Mouse (Mus musculus) MEL (cell line): ENCODE measurements at regions not wholly inside any gene's neighbourhood (a gene's known extent, or its start where the extent isn't known, plus 50 kb on each side); places are given as distances from the start of the nearest gene placed in this dataset.

Experiments
- DNase-seq: peaks from one replicate; pipeline ENCODE4 v3.0.0; 2011; ENCODE audit warnings: low read depth, low spot score
- H3K27ac ChIP-seq: 2 replicates; pipeline ENCODE4 v1.5.1; 2012; ENCODE audit warnings: low read depth, mild to moderate bottlenecking, control low read depth, low read length, moderate library complexity; ENCODE audit not compliant: control insufficient read depth
- H3K27me3 ChIP-seq, 2 experiments: fragments of 150-350 bp in 1 of 2; sonication (generic) in 1 of 2; 2 replicates each; pipeline ENCODE4 v1.6.1; 2012; ENCODE audit warnings: low read length in 2 of 2, mild to moderate bottlenecking in 2 of 2, improper control_type of control experiment in 1 of 2, moderate library complexity in 1 of 2; ENCODE audit not compliant: insufficient read depth in 2 of 2, control insufficient read depth in 1 of 2
- H3K36me3 ChIP-seq, 2 experiments: 2 replicates each; pipeline ENCODE4 v1.6.1; 2012 to 2014; ENCODE audit warnings: low read length in 2 of 2, improper control_type of control experiment in 1 of 2, inconsistent platforms in 1 of 2, mild to moderate bottlenecking in 1 of 2; ENCODE audit not compliant: insufficient read depth in 2 of 2, control insufficient read depth in 1 of 2
- H3K4me1 ChIP-seq, 2 experiments: fragments of 150-350 bp in 1 of 2; sonication (generic) in 1 of 2; 2 replicates each; pipeline ENCODE4 v1.6.1; 2012; ENCODE audit warnings: low read length in 2 of 2, improper control_type of control experiment in 1 of 2, mild to moderate bottlenecking in 1 of 2; ENCODE audit not compliant: insufficient read depth in 2 of 2, control insufficient read depth in 1 of 2
- H3K4me3 ChIP-seq, 2 experiments: fragments of 150-350 bp in 1 of 2; sonication (generic) in 1 of 2; 2 replicates each; pipeline ENCODE4 v1.5.1; 2012; ENCODE audit warnings: low read depth in 2 of 2, low read length in 2 of 2, mild to moderate bottlenecking in 2 of 2, moderate library complexity in 2 of 2, control low read depth in 1 of 2, improper control_type of control experiment in 1 of 2; ENCODE audit not compliant: control insufficient read depth in 1 of 2, insufficient read depth in 1 of 2
- H3K79me2 ChIP-seq: 2 replicates; pipeline ENCODE4 v1.6.1; 2012; ENCODE audit warnings: mild to moderate bottlenecking, low read length, moderate library complexity; ENCODE audit not compliant: control insufficient read depth, poor library complexity, insufficient read depth
- H3K9ac ChIP-seq: 2 replicates; pipeline ENCODE4 v1.6.1; 2012; ENCODE audit warnings: low read depth, mild to moderate bottlenecking, control low read depth, low read length, moderate library complexity; ENCODE audit not compliant: control insufficient read depth, poor library complexity, severe bottlenecking
- H3K9me3 ChIP-seq: fragments of 150-350 bp; sonication (generic); replicated peaks from 2 replicates; pipeline ENCODE4 v1.6.1; 2012; ENCODE audit warnings: mild to moderate bottlenecking, low read length, improper control_type of control experiment, moderate library complexity; ENCODE audit not compliant: insufficient read depth
- CHD1 ChIP-seq: IDR thresholded peaks from 2 replicates; pipeline ENCODE4 v1.6.1; 2012; ENCODE audit warnings: low read depth, mild to moderate bottlenecking, inconsistent platforms, low read length, improper control_type of control experiment
- E2F4 ChIP-seq: IDR thresholded peaks from 2 replicates; pipeline ENCODE4 v1.6.1; 2011; ENCODE audit warnings: low read depth, low read length, improper control_type of control experiment, borderline replicate concordance
- ELF1 ChIP-seq: IDR thresholded peaks from 2 replicates; pipeline ENCODE4 v1.6.1; 2014; ENCODE audit warnings: low read depth, mild to moderate bottlenecking, inconsistent platforms, low read length, improper control_type of control experiment, moderate library complexity
- ETS1 ChIP-seq: IDR thresholded peaks from 2 replicates; pipeline ENCODE4 v1.6.1; 2012; ENCODE audit warnings: low read depth, mild to moderate bottlenecking, inconsistent platforms, low read length, improper control_type of control experiment, moderate library complexity
- GABPA ChIP-seq: IDR thresholded peaks from 2 replicates; pipeline ENCODE4 v1.6.1; 2012; ENCODE audit warnings: low read depth, mild to moderate bottlenecking, inconsistent platforms, low read length, improper control_type of control experiment, moderate library complexity
- MAZ ChIP-seq: IDR thresholded peaks from 2 replicates; pipeline ENCODE4 v1.6.1; 2012; ENCODE audit warnings: low read depth, mild to moderate bottlenecking, inconsistent platforms, low read length, improper control_type of control experiment
- MEF2A ChIP-seq: IDR thresholded peaks from 2 replicates; pipeline ENCODE4 v1.6.1; 2014; ENCODE audit warnings: low read depth, mild to moderate bottlenecking, inconsistent platforms, low read length, improper control_type of control experiment; ENCODE audit not compliant: poor library complexity, insufficient replicate concordance, severe bottlenecking; ENCODE audit errors: extremely low read depth
- MYC ChIP-seq: IDR thresholded peaks from 2 replicates; pipeline ENCODE4 v1.6.1; 2011; ENCODE audit warnings: low read depth, mild to moderate bottlenecking, low read length, improper control_type of control experiment, moderate library complexity
- NRF1 ChIP-seq: IDR thresholded peaks from 2 replicates; pipeline ENCODE4 v1.6.1; 2014; ENCODE audit warnings: low read depth, mild to moderate bottlenecking, inconsistent platforms, low read length, improper control_type of control experiment, moderate library complexity; ENCODE audit not compliant: poor library complexity, insufficient read depth, severe bottlenecking
- RAD21 ChIP-seq: IDR thresholded peaks from 2 replicates; pipeline ENCODE4 v1.6.1; 2011; ENCODE audit warnings: mild to moderate bottlenecking, low read depth, low read length, improper control_type of control experiment
- UBTF ChIP-seq: IDR thresholded peaks from 2 replicates; pipeline ENCODE4 v1.6.1; 2012; ENCODE audit warnings: low read depth, mild to moderate bottlenecking, inconsistent platforms, low read length, improper control_type of control experiment, moderate library complexity, borderline replicate concordance; ENCODE audit not compliant: insufficient read depth
- USF2 ChIP-seq, 2 experiments: IDR thresholded peaks; 2 replicates each; pipeline ENCODE4 v1.6.1; 2011 to 2012; ENCODE audit warnings: improper control_type of control experiment in 2 of 2, low read length in 2 of 2, borderline replicate concordance in 1 of 2, inconsistent platforms in 1 of 2, low read depth in 1 of 2, mild to moderate bottlenecking in 1 of 2; ENCODE audit not compliant: insufficient read depth in 1 of 2
- ZMIZ1 ChIP-seq: IDR thresholded peaks from 2 replicates; pipeline ENCODE4 v1.6.1; 2012; ENCODE audit warnings: low read depth, mild to moderate bottlenecking, inconsistent platforms, low read length, improper control_type of control experiment, moderate library complexity
- ZNF384 ChIP-seq: IDR thresholded peaks from 2 replicates; pipeline ENCODE4 v1.6.1; 2012; ENCODE audit warnings: low read depth, mild to moderate bottlenecking, inconsistent platforms, low read length, improper control_type of control experiment

- no peaks in the 10 kb centered on the region for H3K27me3 ChIP-seq
- TF ChIP-seq USF2 (IDR thresholded peaks at IDR 0.05; ENCODE audit: borderline replicate concordance in 1 of 2, insufficient read depth in 1 of 2, low read depth in 1 of 2, low read length in 2 of 2) (no peak), MYC (no peak), ELF1 (no peak), GABPA (no peak), UBTF (no peak), RAD21 (no peak), E2F4 (no peak), ZNF384 (no peak), MEF2A (no peak), ETS1 (no peak), ZMIZ1 (no peak), MAZ (no peak), NRF1 (no peak), CHD1 (no peak)
- H3K79me2 ChIP-seq, result no peaks in the 10 kb centered on the region
- H3K27ac ChIP-seq, result no peak overlapping the region
- no peak for DNase-seq
- no peak overlapping the region for H3K4me3 ChIP-seq
- H3K9me3 ChIP-seq, result no peaks in the 10 kb centered on the region
- no peak overlapping the region for H3K9ac ChIP-seq
- H3K4me1 ChIP-seq, result no peaks in the 10 kb centered on the region
- no peaks in the 10 kb centered on the region for H3K36me3 ChIP-seq
Observed at GRCm38 (mm10) chr14:107051946-107052551, 946.1 kb downstream of the Trim52 start.

GRCm38 (mm10) chr14:107068592-107068991 is 962.6 kb downstream of the Trim52 start:
- no peak overlapping the region for H3K9ac ChIP-seq
- no peaks in the 10 kb centered on the region for H3K4me1 ChIP-seq
- H3K36me3 ChIP-seq, result no peaks in the 10 kb centered on the region
- H3K27ac ChIP-seq, result no peak overlapping the region
- no peak for DNase-seq
- H3K79me2 ChIP-seq, result no peaks in the 10 kb centered on the region
- no peaks in the 10 kb centered on the region for H3K9me3 ChIP-seq
- H3K27me3 ChIP-seq, result no peaks in the 10 kb centered on the region
- no peak for TF ChIP-seq MAZ
- no peak overlapping the region for H3K4me3 ChIP-seq
